Mouse (Mus musculus): ENCODE measurements around the gene Ptrh1.
A peak's percentile ranks its signal among the peaks of the same experiment; 100 is the strongest.

Gene Ptrh1

DNA sequence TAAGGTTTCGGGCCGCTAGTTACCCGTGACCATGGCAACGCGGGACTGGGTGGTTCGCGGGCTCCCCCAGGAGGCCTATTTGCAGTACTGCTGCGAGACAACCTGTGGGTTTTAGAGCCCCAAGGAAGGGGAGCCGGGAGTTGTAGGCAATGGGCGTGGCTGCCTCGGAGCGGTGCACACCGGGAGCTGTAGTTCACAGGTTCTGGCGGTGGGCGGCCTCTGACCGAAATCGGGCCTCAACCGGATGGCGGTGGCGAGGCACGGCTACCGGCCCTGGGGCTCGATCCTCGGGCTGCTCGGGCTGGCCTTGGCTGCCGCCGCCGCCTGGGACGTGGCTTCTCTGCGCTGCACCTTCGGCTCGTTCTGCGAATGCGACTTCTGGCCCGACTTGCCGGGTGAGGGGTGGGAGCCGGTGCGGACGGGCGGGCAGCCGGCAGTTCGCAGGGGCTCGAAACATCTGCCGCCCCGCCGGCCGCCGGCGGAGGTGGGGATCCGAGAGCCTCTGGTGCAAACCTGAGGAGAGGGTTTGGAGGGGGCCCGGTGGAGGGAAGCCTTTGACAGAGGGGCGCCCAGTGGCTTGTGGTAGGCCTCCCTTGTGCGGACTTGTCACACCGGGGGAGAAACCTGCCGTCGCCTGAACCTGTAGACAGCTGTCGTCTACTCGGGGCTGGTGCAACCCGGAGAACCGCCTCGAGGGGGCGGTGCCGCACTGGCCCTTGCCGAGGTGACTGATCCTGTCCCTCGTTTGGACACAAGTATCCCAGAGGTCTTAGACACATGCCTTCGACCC, 18.3 kb upstream of the Ptrh1 start, which contains the start of gene Tor2a:
Gene Tor2a (plus strand): TSS at position 179 of the 790 bp plus-strand sequence.
- DNase-seq = peak; percentile 98

DNA sequence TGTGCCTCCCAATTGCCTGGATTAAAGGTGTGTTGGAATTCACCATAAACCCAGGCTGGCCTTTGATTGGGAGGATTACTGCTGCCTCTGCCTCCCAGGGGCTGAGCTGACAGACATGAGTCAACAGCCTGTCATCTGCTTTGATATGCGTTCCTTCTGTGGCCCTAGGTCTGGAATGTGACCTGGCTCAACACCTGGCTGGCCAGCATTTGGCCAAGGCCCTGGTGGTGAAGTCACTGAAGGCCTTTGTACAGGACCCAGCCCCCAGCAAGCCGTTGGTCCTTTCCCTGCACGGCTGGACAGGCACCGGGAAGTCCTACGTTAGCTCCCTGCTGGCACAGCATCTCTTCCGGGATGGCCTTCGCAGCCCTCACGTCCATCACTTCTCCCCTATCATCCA, 17.1 kb upstream of the Ptrh1 start:
- DNase-seq = peak; percentile 44

DNA sequence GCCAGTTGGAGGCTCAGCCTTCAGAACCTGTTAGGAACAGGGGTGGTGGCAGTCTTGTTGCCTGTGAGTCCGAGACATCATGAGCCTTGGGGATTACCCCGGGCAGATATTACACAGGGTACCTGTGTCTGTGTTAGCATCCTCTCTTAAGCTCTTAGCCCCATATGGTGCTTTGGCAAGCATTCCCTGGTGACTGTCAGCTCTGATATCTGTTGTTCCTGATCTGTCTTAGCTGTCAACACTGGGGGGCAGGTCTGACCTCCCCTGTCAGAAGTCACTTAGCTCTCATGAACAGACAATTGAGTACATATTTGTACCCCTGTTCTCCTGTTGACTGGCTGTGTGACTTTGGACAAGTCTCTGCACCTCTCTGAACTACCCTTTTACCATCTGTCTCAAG, 16.6 kb upstream of the Ptrh1 start:
- DNase-seq = no peak

DNA sequence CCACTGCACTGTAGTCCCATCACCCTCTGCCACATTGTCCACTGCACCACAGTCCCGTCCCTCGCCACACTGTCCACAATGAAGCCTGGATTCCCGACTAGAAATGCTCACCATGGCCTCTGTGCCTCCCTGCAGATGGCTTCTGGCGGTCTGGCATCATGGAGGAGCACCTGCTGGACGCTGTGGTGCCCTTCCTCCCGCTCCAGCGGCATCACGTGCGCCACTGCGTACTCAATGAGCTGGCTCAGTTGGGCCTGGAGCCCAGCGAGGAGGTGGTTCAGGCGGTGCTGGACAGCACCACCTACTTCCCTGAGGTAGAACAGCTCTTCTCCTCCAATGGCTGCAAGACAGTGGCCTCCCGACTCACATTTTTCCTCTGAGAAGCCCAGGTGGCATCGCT, 14.2 kb upstream of the Ptrh1 start:
- DNase-seq = no peak

DNA sequence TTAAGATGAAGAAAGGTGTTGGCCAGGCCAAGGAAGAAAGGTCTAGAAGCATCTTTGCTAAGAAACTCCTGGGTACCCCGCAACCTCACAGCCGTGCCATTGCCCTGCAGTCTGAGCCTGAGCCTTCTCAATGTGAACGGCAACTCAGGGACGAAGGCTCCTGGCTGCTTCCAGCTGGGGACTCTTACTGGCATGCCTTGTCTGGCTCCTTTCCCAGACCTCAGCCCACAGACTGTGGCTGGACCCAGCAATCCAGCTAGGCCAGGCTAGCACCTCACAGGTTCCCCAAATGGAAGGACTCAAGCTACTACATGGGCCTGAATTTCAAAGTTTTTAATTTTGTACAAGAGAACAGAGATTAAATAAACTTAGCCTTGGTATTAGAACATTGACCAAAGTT, 13.7 kb upstream of the Ptrh1 start:
- no peak for DNase-seq

DNA sequence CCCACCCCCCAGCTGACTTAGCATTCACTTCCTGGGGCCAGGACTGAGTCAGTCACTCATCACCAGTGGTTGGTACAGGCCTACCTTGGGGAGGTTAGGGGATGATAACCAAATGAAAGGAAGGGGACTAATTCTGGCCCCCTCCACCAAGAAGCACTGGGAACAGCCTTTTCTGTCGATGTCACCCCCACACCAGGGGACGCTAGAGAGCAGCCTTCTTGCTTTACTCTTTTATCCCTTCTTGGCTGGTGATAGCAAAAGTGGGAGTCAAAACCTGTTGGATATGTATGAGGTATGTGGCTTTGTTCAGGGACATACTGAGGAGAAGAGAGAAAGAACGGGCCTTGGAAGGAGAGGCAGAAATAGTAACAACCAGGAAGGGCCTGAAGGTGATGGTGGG, 12.2 kb upstream of the Ptrh1 start:
- no peak for DNase-seq

DNA sequence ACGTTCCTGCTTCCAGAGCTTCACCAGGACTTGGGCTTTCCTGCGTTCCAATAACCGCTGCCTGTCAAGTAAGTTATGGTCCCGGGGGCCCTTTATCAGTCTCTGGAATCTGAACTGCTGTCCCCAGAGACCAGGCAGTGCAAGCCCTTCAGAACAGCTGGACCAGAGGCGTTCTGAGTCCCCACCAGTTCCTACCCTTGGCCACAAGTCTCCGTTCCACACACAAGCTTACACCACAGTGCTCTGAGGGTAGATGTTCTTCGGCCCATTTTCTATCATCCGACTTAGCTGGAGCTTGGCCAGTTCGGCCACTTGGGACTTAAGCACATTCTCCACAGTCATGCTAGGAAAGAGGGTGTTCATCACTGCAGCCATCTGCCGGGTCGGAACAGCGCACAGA, 8.3 kb upstream of the Ptrh1 start:
- DNase-seq = peak; percentile 55

DNA sequence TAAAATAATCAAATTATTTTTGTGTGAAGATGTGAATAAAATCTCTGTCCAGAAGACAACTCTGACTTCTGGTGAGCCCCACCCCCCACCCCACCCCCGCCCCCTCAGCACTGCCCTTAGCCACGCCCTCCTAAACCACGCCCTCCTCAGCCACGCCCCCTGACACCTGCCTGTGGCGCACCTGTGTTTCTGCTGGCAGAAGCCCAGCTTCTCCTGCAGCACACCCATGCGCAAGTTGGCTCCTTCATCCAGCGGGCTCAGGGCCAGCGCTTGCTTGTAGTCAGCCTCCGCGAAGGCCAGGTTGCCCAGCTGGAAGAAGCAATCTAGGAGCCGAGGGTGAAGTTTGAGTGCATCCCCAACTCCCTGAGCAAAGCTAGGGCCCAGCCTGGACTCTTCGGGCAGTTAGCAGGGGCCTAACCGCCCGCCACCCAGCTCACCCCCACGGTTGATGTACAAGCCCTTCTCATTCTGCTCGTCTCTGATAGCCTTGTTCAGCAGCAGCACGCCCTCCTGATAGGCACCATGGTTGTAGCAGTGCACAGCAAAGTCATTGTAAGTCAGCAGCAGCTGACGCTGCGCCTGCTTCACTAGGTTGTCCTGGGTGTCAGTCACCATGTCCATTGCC, 6.8 kb upstream of the Ptrh1 start:
- DNase-seq = peak; percentile 69

DNA sequence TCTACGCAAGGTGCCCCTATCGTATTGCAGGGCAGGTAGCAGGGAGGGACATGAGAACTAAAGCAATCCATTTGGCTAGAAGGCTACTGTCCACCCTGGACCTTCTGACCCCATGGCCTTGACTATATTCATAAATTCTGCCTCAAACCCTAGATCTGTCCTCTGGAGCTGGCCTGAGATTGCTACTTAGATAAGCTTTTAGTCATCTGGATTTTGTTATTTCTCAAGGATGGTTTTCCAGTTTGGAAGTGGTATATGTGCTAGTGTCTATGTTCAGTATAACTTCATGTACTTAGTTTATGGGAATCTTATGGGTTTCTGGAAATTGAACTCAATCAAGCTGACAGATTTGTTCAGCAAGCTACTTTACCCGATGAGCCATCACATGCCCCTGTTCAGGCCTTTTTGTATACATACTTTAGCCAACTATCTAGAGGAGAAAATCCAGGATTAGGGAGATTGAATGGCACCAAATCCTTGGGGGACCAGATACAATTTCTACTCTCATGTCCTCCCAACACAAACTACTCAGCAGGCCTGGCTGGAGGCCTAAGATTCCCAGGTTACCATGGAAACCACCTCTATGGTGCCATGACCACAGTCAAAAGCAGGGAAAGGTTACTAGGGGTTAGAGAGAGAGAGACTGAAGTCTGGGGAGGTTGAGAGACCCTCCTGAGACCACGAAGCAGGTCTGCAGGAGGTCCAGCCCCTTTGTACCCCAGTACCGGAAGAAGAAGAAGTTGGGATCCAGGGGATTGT, 6.1 kb upstream of the Ptrh1 start:
- DNase-seq = no peak

DNA sequence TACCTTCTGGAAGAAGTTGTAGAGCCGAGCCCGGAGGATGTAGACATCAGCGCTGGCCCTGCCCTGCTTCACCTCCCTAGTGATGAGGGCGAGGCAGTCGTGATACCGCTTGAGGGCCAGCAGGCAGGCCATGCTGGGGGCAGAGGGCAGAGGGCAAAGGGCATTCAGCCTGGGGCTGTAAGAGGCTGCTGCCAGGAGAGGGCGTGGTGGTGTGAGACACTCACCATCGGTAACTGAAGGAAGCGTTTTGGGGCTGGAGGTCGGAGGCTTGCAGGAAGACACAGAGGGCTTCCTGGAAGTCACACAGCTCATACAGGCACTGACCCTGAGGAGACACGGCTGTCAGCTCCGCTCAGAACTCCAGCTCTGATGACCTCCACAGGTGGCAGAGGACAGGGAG, 3.7 kb upstream of the Ptrh1 start:
- DNase-seq = peak; percentile 51

DNA sequence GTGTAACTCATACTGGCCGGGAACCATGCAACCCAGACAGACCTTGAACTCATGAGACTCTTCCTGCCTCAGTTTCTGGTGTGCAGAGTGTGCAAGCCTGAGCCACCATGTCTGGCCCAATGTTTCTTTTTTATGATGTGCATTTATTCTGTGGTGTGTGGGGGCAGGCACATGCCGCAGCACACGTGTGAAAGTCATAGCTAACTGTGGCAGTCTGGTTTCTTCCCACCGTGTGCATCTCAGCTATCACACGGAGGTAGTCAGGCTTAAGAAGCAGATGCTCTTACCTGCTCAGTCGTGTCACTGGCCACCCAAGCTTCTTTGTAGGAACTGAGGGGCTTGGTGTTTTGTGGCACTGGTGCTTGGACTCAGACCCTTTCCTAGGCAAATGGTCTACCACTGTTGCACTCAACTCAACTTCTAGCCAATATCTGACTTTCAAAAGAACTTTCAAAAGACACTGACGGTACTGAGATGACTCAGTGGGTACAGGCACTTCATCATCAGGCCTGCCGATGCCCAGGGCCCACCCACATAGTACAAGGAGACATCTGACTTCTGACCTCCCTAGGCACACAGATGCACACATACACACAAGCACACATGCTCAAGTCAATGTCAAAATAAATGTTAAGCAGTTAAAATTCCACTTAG, 2.8 kb upstream of the Ptrh1 start:
- DNase-seq = no peak

DNA sequence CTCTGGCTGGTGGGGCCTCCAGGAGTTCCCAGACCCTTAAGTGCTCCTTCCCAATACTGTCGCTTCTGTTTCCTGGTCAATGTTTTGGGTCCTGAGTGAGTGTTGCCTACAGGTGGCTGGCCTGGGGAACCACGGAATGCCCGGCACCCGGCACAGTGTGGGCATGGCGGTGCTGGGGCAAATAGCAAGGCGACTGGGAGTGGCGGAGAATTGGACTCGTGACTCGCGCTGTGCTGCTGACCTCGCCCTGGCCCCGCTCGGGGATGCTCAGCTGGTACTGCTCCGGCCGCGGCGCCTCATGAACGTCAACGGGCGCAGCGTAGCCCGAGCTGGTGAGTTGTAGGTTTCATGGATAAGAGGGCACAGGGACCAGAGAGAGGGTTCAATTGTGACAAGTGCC, 606 bp downstream of the Ptrh1 start:
- no peak for DNase-seq

DNA sequence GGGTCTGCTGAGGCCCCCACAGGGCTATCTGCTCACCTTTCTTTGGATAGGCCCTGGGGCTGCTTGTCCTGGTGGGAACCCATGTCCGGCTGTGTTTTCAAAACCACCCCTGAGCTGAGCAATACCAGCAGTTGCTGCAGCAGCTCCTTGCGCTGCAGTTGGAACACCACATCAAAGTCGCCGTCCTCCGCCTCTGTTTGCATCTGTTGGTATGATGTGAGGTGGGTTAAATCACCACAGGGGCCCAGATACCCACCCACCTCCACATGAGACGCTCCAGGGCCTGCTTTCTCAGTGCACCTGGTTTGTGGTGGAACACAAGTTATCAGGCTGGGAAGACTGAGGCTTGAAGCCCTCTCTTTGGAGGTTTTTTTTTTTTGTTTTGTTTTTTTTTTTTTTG, 2.5 kb downstream of the Ptrh1 start:
- no peak for DNase-seq

DNA sequence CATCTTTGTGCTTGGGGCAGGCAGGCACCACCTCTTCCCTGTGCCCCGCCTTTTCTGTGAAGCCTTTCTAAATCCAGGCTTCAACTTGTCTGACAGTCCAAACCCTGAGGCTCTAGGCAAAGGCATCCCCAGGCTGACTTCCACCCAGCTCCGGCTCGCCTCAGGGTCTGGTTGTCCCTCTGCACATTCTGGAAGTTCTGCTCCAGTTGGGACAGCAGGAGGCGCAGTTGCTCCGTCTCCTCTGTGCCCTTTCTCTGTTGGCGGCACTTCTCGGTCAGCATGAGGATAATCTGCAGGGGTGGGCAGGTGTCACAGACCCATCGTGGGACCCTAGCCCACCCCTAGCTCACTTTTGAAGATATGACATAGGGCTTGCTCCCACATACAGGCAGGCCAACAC, 3.5 kb downstream of the Ptrh1 start:
- DNase-seq = peak; percentile 85

DNA sequence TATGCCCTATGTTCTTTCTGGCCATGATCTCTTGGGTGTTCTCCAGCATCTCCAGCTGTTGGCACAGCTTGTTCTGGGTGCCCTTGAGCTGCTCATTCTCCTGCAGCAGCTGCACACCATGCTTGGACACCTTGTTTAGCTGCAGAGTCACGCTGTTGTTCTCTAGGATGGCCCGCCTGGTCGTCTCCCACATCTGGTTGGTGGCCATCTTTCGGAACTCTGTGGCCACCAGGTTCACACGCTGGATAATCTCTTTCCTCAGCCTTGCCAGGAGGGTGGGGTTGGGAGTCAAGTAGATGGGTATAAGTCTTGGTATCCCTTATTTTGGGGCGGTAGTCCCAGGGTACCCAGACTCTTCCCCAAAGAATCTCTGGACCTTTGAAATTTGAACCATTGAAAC, 4.1 kb downstream of the Ptrh1 start:
- DNase-seq = no peak

DNA sequence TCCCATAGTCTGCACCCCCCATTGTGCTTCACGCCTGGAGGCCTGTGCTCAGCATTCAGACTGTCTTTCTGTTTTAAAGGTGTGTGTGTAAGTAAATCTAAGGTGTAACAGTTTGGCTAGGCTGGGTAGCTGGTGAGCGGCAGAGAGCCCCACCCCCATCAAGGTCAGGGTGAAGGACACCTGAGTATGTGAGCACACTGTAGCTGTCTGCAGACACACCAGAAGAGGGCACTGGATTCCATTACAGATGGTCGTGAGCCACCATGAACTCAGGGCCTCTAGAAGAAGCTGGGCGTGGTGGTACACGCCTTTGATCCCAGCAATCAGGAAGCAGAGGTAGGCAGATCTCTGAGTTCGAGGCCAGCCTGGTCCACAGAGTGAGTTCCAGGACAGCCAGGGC, 6.1 kb downstream of the Ptrh1 start:
- DNase-seq = no peak

DNA sequence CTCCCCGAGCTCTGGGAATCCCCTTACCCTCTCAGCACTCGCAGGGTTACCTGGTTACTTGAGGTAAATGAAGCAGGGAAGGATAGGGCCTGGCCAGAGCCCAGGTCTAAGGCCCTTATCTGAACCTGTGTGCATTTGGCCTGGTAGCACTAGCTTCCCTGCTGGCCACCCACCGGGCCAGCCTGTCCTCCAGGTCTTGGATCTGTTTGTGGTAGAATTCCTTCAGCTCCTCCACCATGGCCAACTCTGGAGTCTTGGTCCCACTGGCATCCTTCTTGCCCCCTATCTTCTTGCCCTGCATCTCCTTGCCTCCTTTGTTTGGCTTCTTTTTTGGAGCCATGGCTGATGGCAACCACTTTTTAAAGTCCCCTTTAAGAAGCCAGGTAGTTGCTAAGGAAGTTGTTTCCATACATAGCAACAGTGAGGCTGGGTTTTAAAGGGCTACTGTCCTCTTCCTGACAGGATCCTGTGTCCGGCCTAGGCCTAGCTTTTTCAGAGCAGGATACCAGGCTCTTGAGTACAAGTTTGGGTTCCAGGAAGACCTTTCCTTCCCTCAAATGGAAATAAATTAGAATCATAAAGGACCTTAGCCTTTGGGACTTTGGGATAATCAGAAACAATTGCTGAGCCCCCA, 8.6 kb downstream of the Ptrh1 start, which contains the start of gene Cfap157:
Gene Cfap157 (minus strand): TSS at position 381 of the 634 bp plus-strand sequence.
- peak; percentile 52 for DNase-seq

DNA sequence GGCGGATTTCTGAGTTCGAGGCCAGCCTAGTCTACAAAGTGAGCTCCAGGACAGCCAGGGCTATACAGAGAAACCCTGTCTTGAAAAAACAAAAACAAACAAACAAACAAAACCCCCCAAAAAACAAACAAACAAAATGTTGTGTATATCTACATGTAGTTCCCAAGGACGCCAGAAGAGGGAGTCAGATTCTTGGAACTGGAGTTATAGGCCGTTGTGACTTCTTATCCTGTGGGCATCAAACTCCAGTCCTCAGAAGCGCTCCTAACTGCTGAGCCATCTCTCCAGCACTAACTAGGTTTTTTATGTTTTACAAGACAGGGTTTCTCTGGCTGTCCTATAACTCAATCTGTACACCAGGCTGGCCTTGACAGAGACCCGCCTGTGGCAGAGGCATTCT, 11.6 kb downstream of the Ptrh1 start:
- DNase-seq = no peak

DNA sequence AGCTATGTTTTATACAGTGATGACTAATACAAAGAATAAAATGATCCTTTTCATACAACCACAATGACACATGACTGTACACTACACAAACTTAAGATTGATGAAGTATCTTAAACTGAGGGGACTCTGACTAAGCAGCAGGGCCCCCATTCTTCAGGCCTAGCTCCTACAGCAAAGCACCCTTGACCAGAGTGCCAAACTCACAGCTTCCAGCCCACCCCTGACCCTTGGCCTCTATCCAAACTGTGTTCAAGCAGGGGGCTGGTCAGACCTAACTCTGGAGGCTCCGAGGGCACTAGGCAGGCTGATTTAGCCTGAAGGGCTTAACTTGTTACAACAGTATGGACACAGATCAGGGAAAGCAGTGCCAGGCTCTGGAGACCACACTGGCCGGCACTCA, 13.0 kb downstream of the Ptrh1 start:
- no peak for DNase-seq

DNA sequence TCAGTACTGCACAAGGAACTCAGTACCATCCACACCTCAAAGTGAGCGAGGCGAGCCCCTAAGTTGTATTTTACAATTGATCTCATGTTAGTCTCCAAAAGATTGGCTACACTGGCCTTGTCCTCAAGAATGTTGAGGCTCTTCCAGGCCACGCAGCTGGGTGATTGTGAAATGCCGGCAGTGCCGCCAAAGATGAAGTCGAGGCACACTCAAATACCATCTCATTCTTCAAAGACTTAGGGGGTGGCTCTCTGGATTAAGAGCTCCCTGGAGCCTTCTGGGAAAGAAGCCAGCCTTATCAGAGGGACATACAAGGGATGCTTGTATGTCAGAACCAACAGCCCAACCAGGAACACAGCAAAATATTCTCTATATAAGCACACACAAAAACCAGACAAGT, 15.7 kb downstream of the Ptrh1 start:
- peak; percentile 54 for DNase-seq

DNA sequence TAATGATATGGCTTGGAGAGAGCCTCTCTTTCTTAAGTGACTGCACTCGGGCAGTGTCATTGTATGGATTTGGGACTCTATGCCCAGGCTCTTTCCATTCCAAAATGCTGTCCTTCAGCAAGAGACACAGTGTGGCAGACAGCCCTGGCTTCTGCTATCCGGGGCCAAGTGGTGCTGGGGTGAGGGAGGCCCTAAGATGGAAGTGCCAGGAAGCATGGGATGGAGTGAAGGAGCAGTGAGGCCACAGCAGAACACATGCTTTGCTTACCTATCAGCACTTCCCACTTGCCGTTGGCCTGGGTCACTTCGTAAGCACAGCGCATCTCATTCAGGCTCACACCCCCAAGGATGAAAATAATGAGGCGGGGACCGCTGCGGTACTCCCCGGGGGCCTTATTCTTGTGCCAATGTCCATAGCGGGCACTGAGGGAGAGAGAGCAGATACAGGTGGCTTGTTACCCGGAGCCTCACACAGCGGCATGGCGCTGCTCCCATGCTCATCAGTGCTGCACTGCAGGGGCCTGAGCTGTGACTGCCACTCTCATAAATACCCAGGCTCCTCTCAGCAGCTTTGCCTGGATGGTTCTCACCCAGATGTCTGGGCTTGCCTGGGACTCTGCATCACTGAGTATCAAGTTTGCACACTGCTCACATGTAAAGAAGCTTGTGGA, 20.3 kb downstream of the Ptrh1 start:
- DNase-seq = no peak

DNA sequence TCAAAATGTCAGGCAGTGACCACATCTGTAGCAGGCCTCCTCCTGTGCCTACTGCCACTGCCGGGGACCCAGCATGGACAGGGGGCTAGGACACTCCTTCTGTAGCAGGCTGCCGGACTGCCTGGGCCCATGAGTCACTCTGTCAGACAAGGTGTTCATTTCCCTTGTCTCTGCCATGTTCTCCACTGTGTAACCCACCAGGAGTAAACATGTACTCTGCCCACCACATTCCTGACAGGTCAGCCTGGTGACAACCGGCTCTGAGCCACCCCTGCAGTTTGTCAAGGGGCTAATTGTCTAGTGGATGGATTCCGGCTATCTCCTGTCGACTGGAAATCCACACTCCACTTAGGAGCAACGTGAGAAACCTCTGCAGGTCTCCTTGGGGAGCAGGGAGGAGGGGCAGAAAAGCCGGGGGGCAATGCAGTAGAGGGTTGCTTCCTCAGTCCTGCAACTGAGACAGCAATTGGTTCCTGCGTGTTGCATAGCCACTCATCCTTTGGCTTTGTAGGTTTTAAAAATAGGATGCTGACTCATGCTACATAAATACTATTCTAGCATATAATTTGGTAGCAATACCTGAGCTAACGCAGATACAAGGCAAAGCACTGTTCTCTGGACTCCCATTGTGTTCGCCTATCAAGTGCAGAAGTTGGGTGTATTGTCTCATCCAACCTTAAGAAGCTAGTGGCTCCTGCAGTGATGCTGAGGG, 22.8 kb downstream of the Ptrh1 start:
- no peak for DNase-seq
